Comparison of ENCODE assay signal across 11 mouse cellular contexts in the genomic region with DNA sequence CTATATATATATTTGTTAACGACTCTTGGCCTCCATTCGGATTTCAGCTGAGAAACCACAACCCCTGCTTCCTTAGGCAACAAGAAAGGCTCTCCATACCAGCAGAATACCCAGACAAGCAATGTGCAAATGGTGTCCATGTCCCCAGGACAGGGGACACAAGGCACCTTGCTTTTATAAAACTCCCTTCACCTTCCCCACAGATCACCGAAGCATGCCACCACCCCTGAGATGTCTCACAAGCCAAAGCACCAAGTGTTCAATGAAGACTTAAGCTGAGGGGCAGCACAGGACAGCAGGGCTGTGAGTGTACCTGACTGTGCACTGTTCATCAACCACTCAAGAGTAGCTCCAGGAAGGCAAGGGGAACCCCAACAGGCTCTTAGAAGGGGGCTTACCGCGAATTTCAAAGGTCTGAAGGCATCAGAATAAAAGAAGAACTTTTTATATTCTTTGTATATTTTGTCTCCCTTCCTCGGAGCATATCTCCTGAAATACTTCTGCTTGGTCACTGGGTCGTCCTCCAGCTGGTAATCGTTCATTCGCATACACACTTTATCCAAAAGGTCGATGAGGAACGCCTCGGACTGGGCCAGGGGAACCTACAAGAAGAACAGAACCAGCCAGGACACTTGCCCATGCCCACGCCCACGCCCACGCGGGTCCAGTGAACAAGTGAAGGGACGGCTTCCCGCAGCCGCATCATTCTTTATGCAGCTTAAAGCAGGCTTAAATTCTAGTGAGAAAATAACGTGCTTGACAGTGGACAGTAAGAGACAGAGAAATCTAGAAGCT. TPM values are rescaled to one million over a fixed set of nuclear protein-coding genes. Genes with fewer than 3 reads are reported as not detected.
DNase-seq lines count a peak whose midpoint lies in the region; ATAC-seq lines count a peak whose summit lies in the region.
"Had no signal": no experiment of that assay in that cellular context is flagged by ENCODE, and none has a peak within 500 bp of the region (broad histone marks: within the 10 kb centered on the region; RNA-seq: fewer than 3 reads in every experiment).

No protein-coding gene starts in this region.

- H3K9ac ChIP-seq in kidney, embryonic 16.5 days (replicated peaks; ENCODE audit: low read length), result no peak overlapping the region
- H3K9ac ChIP-seq in forebrain, embryonic 11.5 days (ENCODE audit: low read length), result no peak overlapping the region
- no peak overlapping the region for H3K9ac ChIP-seq in stomach, embryonic 16.5 days (ENCODE audit: low read length)
- H3K9ac ChIP-seq: lung, embryonic 14.5 days had no signal

- H3K9me3 ChIP-seq in kidney, embryonic 16.5 days (ENCODE audit: low read length), result no peaks in the 10 kb centered on the region
- H3K9me3 ChIP-seq in forebrain, embryonic 11.5 days (ENCODE audit: control insufficient read depth, low read length), result no peaks in the 10 kb centered on the region
- no peaks in the 10 kb centered on the region for H3K9me3 ChIP-seq in limb, embryonic 10.5 days (replicated peaks)
- H3K9me3 ChIP-seq in stomach, embryonic 16.5 days (replicated peaks; ENCODE audit: control insufficient read depth, low read length), result no peaks in the 10 kb centered on the region
- H3K9me3 ChIP-seq: G1E had no signal

- DNase-seq in kidney, adult 11 months, result no peak
- peak; percentile 50 for DNase-seq in forebrain, embryonic 11.5 days (ENCODE audit: low spot score)
- DNase-seq in limb, embryonic 10.5 days (ENCODE audit: low spot score), result peak; percentile 43
- no peak for DNase-seq in thymus, postnatal 10 days (ENCODE audit: low spot score in 2 of 2)
- DNase-seq in thymus, postnatal 0 days (ENCODE audit: low spot score), result no peak
- DNase-seq: layer of hippocampus, postnatal 36 days had no signal

- 0 out of 2 replicates have a peak overlapping the region, but pooled peaks have one; percentile 58 for H3K4me2 ChIP-seq in kidney, embryonic 16.5 days (replicated peaks; ENCODE audit: low read depth, low read length)
- H3K4me2 ChIP-seq in forebrain, embryonic 11.5 days (ENCODE audit: low read depth, low read length, severe bottlenecking), result peak overlapping the region; percentile 64; the same call in 1 of the 2 replicates
- peak overlapping the region; percentile 50 for H3K4me2 ChIP-seq in stomach, embryonic 16.5 days (ENCODE audit: low read depth, low read length)

- ATAC-seq in kidney, embryonic 16.5 days (ENCODE audit: low FRiP score, low TSS enrichment), result no peak
- ATAC-seq in forebrain, embryonic 11.5 days (replicated peaks; ENCODE audit: low FRiP score), result no peak
- no peak for ATAC-seq in stomach, embryonic 16.5 days (ENCODE audit: insufficient read depth, low FRiP score)

- H3K4me3 ChIP-seq in kidney, embryonic 16.5 days (ENCODE audit: low read length), result peak overlapping the region; percentile 44; the same call in 1 of the 2 replicates
- peak overlapping the region; percentile 33; the same call in 1 of the 2 replicates for H3K4me3 ChIP-seq in forebrain, embryonic 11.5 days (ENCODE audit: low read depth, low read length)
- no peak overlapping the region for H3K4me3 ChIP-seq in limb, embryonic 10.5 days
- H3K4me3 ChIP-seq in stomach, embryonic 16.5 days (replicated peaks; ENCODE audit: low read length), result no peak overlapping the region
- H3K4me3 ChIP-seq: erythroblast, embryonic 14.5 days had no signal

- H3K27me3 ChIP-seq in kidney, embryonic 16.5 days (ENCODE audit: insufficient read depth, low read length), result peaks cover 90% of the 10 kb centered on the region
- H3K27me3 ChIP-seq in forebrain, embryonic 11.5 days (ENCODE audit: control insufficient read depth, insufficient read depth, low read length), result peaks cover 81% of the 10 kb centered on the region
- H3K27me3 ChIP-seq in limb, embryonic 10.5 days (ENCODE audit: low read depth, poor library complexity, severe bottlenecking), result peaks cover 97% of the 10 kb centered on the region
- peaks cover 65% of the 10 kb centered on the region for H3K27me3 ChIP-seq in stomach, embryonic 16.5 days (ENCODE audit: control insufficient read depth, insufficient read depth, low read length)

- no peaks in the 10 kb centered on the region for H3K36me3 ChIP-seq in kidney, embryonic 16.5 days (ENCODE audit: insufficient read depth, low read length)
- H3K36me3 ChIP-seq in forebrain, embryonic 11.5 days (ENCODE audit: control insufficient read depth, insufficient read depth, low read length), result no peaks in the 10 kb centered on the region
- no peaks in the 10 kb centered on the region for H3K36me3 ChIP-seq in limb, embryonic 10.5 days
- H3K36me3 ChIP-seq in stomach, embryonic 16.5 days (ENCODE audit: control insufficient read depth, insufficient read depth, low read length), result no peaks in the 10 kb centered on the region
- H3K36me3 ChIP-seq: G1E had no signal

- WGBS in kidney, embryonic 16.5 days, result 12% methylated on average over 20 of the region's 20 CpGs
- 13% methylated on average over 20 of the region's 20 CpGs for WGBS in forebrain, embryonic 11.5 days
- 13% methylated on average over 20 of the region's 20 CpGs for WGBS in limb, embryonic 10.5 days
- WGBS in stomach, embryonic 16.5 days, result 11% methylated on average over 20 of the region's 20 CpGs

- H3K27ac ChIP-seq in kidney, embryonic 16.5 days (ENCODE audit: low read length), result no peak overlapping the region
- H3K27ac ChIP-seq in forebrain, embryonic 11.5 days (ENCODE audit: low read depth, low read length), result no peak overlapping the region
- no peak overlapping the region for H3K27ac ChIP-seq in limb, embryonic 10.5 days
- H3K27ac ChIP-seq in stomach, embryonic 16.5 days (ENCODE audit: low read length), result no peak overlapping the region

- H3K4me1 ChIP-seq in kidney, embryonic 16.5 days (ENCODE audit: insufficient read depth, low read length), result peaks cover 9% of the 10 kb centered on the region
- H3K4me1 ChIP-seq in forebrain, embryonic 11.5 days (replicated peaks; ENCODE audit: control insufficient read depth, insufficient read depth, low read length), result peaks cover 15% of the 10 kb centered on the region; the same call in 1 of the 2 replicates
- peaks cover 9% of the 10 kb centered on the region for H3K4me1 ChIP-seq in limb, embryonic 10.5 days
- H3K4me1 ChIP-seq in stomach, embryonic 16.5 days (ENCODE audit: control insufficient read depth, insufficient read depth, low read length), result peaks cover 8% of the 10 kb centered on the region; the same call in 1 of the 2 replicates

RNA-seq across cellular contexts. Expression of a gene that starts 36.7 kb away (rescaled TPM):
- 0.12 and 0.15 TPM in 2 replicates for polyA plus RNA-seq in kidney, embryonic 16.5 days (2015; fragmentation: Nextera tagmentation; extraction: Ambion mirVana)
- polyA plus RNA-seq in forebrain, embryonic 11.5 days (2014; fragmentation: Nextera tagmentation; extraction: Ambion mirVana), result 2.4 and 2.8 TPM in 2 replicates
- 0.18 TPM in 1 of 2 replicates, not detected in the other for polyA plus RNA-seq in limb, embryonic 10.5 days (2016; fragmentation: Nextera tagmentation; extraction: Ambion mirVana)
- polyA plus RNA-seq in stomach, embryonic 16.5 days (2015; fragmentation: Nextera tagmentation; extraction: Ambion mirVana), result 0.37 and 0.40 TPM in 2 replicates
- polyA plus RNA-seq in thymus, postnatal 0 days (2015; fragmentation: Nextera tagmentation; extraction: Ambion mirVana), result 0.10 TPM in 1 of 2 replicates, not detected in the other
- polyA plus RNA-seq: erythroblast, embryonic 14.5 days; G1E had no signal

RNA-seq across cellular contexts. Expression of a gene that starts 43.4 kb away (rescaled TPM):
- 0.07 and 0.13 TPM in 2 replicates for polyA plus RNA-seq in kidney, embryonic 16.5 days (2015; fragmentation: Nextera tagmentation; extraction: Ambion mirVana)
- polyA plus RNA-seq in forebrain, embryonic 11.5 days (2014; fragmentation: Nextera tagmentation; extraction: Ambion mirVana), result not detected in 2 replicates
- polyA plus RNA-seq in limb, embryonic 10.5 days (2016; fragmentation: Nextera tagmentation; extraction: Ambion mirVana), result not detected in 2 replicates
- polyA plus RNA-seq in stomach, embryonic 16.5 days (2015; fragmentation: Nextera tagmentation; extraction: Ambion mirVana), result not detected in 2 replicates
- not detected in 2 replicates for polyA plus RNA-seq in thymus, postnatal 0 days (2015; fragmentation: Nextera tagmentation; extraction: Ambion mirVana)
- polyA plus RNA-seq: erythroblast, embryonic 14.5 days; G1E; lung, embryonic 14.5 days had no signal

Comparison
In these comparisons a context has a peak if more than half of its experiments do, and no peak if none do; other contexts are left out.
1. H3K4me3 ChIP-seq: peak in kidney, embryonic 16.5 days (single experiment) and forebrain, embryonic 11.5 days (single experiment); none in limb, embryonic 10.5 days (single experiment) and stomach, embryonic 16.5 days (single experiment).
2. DNase-seq: peak in forebrain, embryonic 11.5 days (single experiment) and limb, embryonic 10.5 days (single experiment); none in kidney, adult 11 months (single experiment), thymus, postnatal 10 days (0 of 2) and thymus, postnatal 0 days (single experiment).
3. Peak in every context shown above with its lines, with median percentiles within 50 percentile points of each other: H3K4me2 ChIP-seq.